Mouse (Mus musculus) ES-E14 (cell line): ENCODE results near the gene Shmt1.

Experiments
- CHD2 ChIP-seq: IDR thresholded peaks from 2 replicates; pipeline ENCODE4 v1.6.1; 2014; ENCODE audit warnings: mild to moderate bottlenecking, low read depth, low read length, inconsistent platforms
- MAFK ChIP-seq: IDR thresholded peaks from 2 replicates; pipeline ENCODE4 v1.6.1; 2014; ENCODE audit warnings: mild to moderate bottlenecking, low read depth, low read length, inconsistent platforms; ENCODE audit not compliant: insufficient read depth
- ZNF384 ChIP-seq: IDR thresholded peaks from 2 replicates; pipeline ENCODE4 v1.6.1; 2012; ENCODE audit warnings: low read depth, low read length, inconsistent platforms

- TF ChIP-seq MAFK (no peak), ZNF384 (no peak), CHD2 (no peak)
Observed at GRCm38 (mm10) chr11:60800892-60801291, 10.6 kb downstream of the Shmt1 start.
